Mouse (Mus musculus) CD4-positive, CD25-positive, alpha-beta regulatory T cell, adult 4 months (primary cell): ENCODE measurements around the gene Klf3. TPM values are rescaled to one million over a fixed set of nuclear protein-coding genes. Genes with fewer than 3 reads are reported as not detected.
"Not testable (repeated sequence)": the region's sequence is repeated elsewhere in the genome, so short reads cannot be mapped to it uniquely, and the experiment has no call there.

Experiments
- ATAC-seq: one replicate; pipeline ENCODE4 v1.8.0; 2017
- polyA plus RNA-seq, 2 experiments: library from polyadenylated mRNA; unstranded; fragments of 100-300 nt; shearing (Covaris generic); gene quantifications; one replicate each; pipeline ENCODE4 v1.2.1; 2017

Gene Klf3
- polyA plus RNA-seq, 2 experiments from 2014 or later: 81.0 to 99.7 TPM

GRCm38 (mm10) chr5:64879241-64879640, 76.1 kb downstream of the Klf3 start:
- no peak for ATAC-seq

GRCm38 (mm10) chr5:64881559-64881958, 78.4 kb downstream of the Klf3 start:
- ATAC-seq: not testable (repeated sequence)

GRCm38 (mm10) chr5:64881976-64882375, 78.8 kb downstream of the Klf3 start:
- not testable (repeated sequence) for ATAC-seq

Other genes with a start within 250 kb of the Klf3 start
- 10 to 100 TPM; 74.7 to 91.5 TPM for gene Tlr1, start 130.2 kb downstream of the Klf3 start, polyA plus RNA-seq
- gene Tlr6, start 156.7 kb downstream of the Klf3 start, polyA plus RNA-seq: 1 to 10 TPM; 5.6 to 8.7 TPM
- gene Fam114a1, start 166.7 kb downstream of the Klf3 start, polyA plus RNA-seq: 1 to 10 TPM; 2.3 to 4.9 TPM